Comparison of ENCODE assay signal across 1 mouse cellular context in the genomic region with DNA sequence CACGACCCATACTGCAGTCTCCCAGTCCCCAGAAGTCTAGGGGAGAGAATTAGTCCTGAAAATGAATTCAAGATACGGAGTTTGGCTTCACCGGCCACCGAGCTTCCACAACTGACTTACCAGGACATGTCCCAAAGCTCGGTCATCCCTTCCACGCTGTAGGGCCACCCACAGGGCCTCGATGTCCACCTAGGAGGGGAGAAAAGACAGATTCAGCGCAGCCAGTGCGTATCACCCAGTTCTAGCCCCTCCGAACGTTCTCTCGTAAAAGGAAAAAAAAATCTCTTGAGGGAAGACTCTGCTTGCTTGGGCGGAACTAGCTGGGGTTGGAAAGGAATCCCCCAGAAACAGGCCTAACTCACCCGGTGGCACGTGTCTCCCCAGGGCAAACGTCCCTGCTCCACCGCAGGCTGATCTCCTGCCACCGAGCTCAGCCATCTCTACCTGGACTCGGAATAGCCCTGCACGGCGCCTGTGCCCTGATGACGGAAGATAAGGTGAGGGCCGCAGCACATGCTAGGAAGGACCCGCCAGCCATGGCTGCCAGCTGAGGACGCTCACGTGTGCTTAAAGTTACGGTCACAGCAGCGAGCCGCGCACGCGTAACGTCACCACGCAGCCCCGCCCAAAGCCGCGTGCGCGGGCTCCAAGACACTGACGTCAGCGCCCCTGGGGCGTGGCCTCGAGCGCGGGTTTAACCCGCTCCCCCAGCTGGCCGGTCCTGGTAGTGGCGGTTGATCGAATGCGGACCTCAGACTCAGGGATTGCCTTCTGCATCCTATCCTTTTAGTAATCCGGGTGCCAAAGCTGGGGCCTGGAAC.
TF ChIP-seq lines count a peak whose summit lies in the region.

No protein-coding gene starts in this region.

TF ChIP-seq in CH12.LX, 34 proteins besides CTCF, POLR2A, EP300 and RAD21:
- no peak; the same call in 1 of the 2 replicates for TF ChIP-seq RCOR1 (conservative IDR thresholded peaks at IDR 0.05; ENCODE audit: low read depth, low read length)
- peak; percentile 58; the same call in 1 of the 2 replicates for TF ChIP-seq CHD1 (IDR thresholded peaks at IDR 0.05; ENCODE audit: low read depth, low read length)
- peak; percentile 93 for TF ChIP-seq SIN3A (IDR thresholded peaks at IDR 0.05; ENCODE audit: low read length)
- TF ChIP-seq ELF1 (IDR thresholded peaks at IDR 0.05; ENCODE audit: low read depth, low read length), result peak; percentile 67
- TF ChIP-seq ZC3H11A (IDR thresholded peaks at IDR 0.05; ENCODE audit: low read depth, low read length), result no peak
- peak; percentile 51 for TF ChIP-seq ZNF384 (IDR thresholded peaks at IDR 0.05; ENCODE audit: low read depth, low read length)
- TF ChIP-seq MAZ (IDR thresholded peaks at IDR 0.05; ENCODE audit: low read depth, low read length), result peak; percentile 72; the same call in 1 of the 2 replicates
- peak; percentile 93 for TF ChIP-seq TBP (conservative IDR thresholded peaks at IDR 0.05; ENCODE audit: low read depth, low read length)
- peak; percentile 87; the same call in 1 of the 2 replicates for TF ChIP-seq UBTF (IDR thresholded peaks at IDR 0.05; ENCODE audit: low read depth, low read length)
- TF ChIP-seq USF2 (conservative IDR thresholded peaks at IDR 0.05; ENCODE audit: low read depth, low read length), result no peak; the same call in 1 of the 2 replicates
- TF ChIP-seq MAFK (IDR thresholded peaks at IDR 0.05; ENCODE audit: insufficient replicate concordance, low read length), result no peak; the same call in 1 of the 2 replicates
- 0 out of 2 replicates have a peak, but pooled peaks have one; percentile 31 for TF ChIP-seq CHD2 (IDR thresholded peaks at IDR 0.05; ENCODE audit: low read length)
- peak; percentile 99 for TF ChIP-seq MXI1 (IDR thresholded peaks at IDR 0.05; ENCODE audit: low read depth, low read length)
- no peak for TF ChIP-seq GABPA (IDR thresholded peaks at IDR 0.05; ENCODE audit: insufficient replicate concordance, low read depth, low read length)
- peak; percentile 95 for TF ChIP-seq ETS1 (conservative IDR thresholded peaks at IDR 0.05; ENCODE audit: low read depth, low read length)
- TF ChIP-seq NRF1 (IDR thresholded peaks at IDR 0.05; ENCODE audit: low read depth, low read length), result peak; percentile 90
- TF ChIP-seq E2F4 (IDR thresholded peaks at IDR 0.05; ENCODE audit: insufficient replicate concordance, low read depth, low read length), result peak; percentile 96; the same call in 1 of the 2 replicates
- peak; percentile 64 for TF ChIP-seq SMC3 (IDR thresholded peaks at IDR 0.05; ENCODE audit: low read depth, low read length)
- peak; percentile 99 for TF ChIP-seq BHLHE40 (IDR thresholded peaks at IDR 0.05; ENCODE audit: low read depth, low read length)
- peak; percentile 79 for TF ChIP-seq HCFC1 (IDR thresholded peaks at IDR 0.05; ENCODE audit: low read depth, low read length)
- TF ChIP-seq USF1 (IDR thresholded peaks at IDR 0.05; ENCODE audit: low read depth, low read length), result peak; percentile 81
- peak; percentile 99 for TF ChIP-seq TCF12 (IDR thresholded peaks at IDR 0.05; ENCODE audit: low read depth, low read length)
- peak; percentile 75 for TF ChIP-seq IRF4 (IDR thresholded peaks at IDR 0.05; ENCODE audit: low read depth, low read length)
- TF ChIP-seq ZKSCAN1 (IDR thresholded peaks at IDR 0.05; ENCODE audit: borderline replicate concordance, low read depth, low read length), result no peak; the same call in 1 of the 2 replicates
- TF ChIP-seq KAT2A (IDR thresholded peaks at IDR 0.05; ENCODE audit: insufficient replicate concordance, low read length), result 0 out of 2 replicates have a peak, but pooled peaks have one; percentile 62
- TF ChIP-seq MEF2A (IDR thresholded peaks at IDR 0.05; ENCODE audit: borderline replicate concordance, low read depth, low read length), result peak; percentile 87; the same call in 1 of the 2 replicates
- peak; percentile 95 for TF ChIP-seq ZMIZ1 (IDR thresholded peaks at IDR 0.05; ENCODE audit: low read depth, low read length)
- peak; percentile 100 for TF ChIP-seq MYC (IDR thresholded peaks at IDR 0.05; ENCODE audit: low read depth, low read length)
- peak; percentile 59; the same call in 1 of the 2 replicates for TF ChIP-seq JUN (IDR thresholded peaks at IDR 0.05; ENCODE audit: insufficient read depth, low read depth, low read length)
- TF ChIP-seq PAX5 (IDR thresholded peaks at IDR 0.05; ENCODE audit: low read length), result no peak
- TF ChIP-seq JUND (conservative IDR thresholded peaks at IDR 0.05; ENCODE audit: low read depth, low read length), result peak; percentile 73
- TF ChIP-seq MAX (IDR thresholded peaks at IDR 0.05; ENCODE audit: low read length), result peak; percentile 100
- peak; percentile 94 for TF ChIP-seq POLR2AphosphoS2 (IDR thresholded peaks at IDR 0.05; ENCODE audit: low read depth, low read length)
- TF ChIP-seq NELFE (IDR thresholded peaks at IDR 0.05; ENCODE audit: low read depth, low read length), result peak; percentile 92
TF ChIP-seq in CH12.LX: peak in this region for 27.
